Mouse (Mus musculus) CH12.LX (cell line): ENCODE measurements around the gene Mgll. TPM values are rescaled to one million over a fixed set of nuclear protein-coding genes. Genes with fewer than 3 reads are reported as not detected.

Experiments used
- DNase-seq: peaks from one replicate; pipeline ENCODE4 v3.0.0-alpha.2; 2013; ENCODE audit errors: extremely low read depth
- H3K27ac ChIP-seq: 2 replicates; pipeline ENCODE4 v1.5.1; 2012; ENCODE audit warnings: low read depth, mild to moderate bottlenecking, control low read depth, moderate library complexity; ENCODE audit not compliant: insufficient read depth
- H3K27me3 ChIP-seq: replicated peaks from 2 replicates; pipeline ENCODE3; 2012; ENCODE audit warnings: inconsistent platforms
- H3K36me3 ChIP-seq, 2 experiments: replicated peaks in 1 of 2; 2 replicates each; pipeline versions ENCODE3 to v1.6.1; 2012; ENCODE audit warnings: inconsistent platforms in 1 of 2, low read length in 1 of 2, mild to moderate bottlenecking in 1 of 2, mixed read lengths in 1 of 2, moderate library complexity in 1 of 2; ENCODE audit not compliant: control insufficient read depth in 1 of 2, insufficient read depth in 1 of 2
- H3K4me1 ChIP-seq, 2 experiments: 2 replicates each; pipeline ENCODE4 v1.6.1; 2012; ENCODE audit warnings: inconsistent platforms in 1 of 2, moderate library complexity in 1 of 2; ENCODE audit not compliant: insufficient read depth in 2 of 2, control insufficient read depth in 1 of 2
- H3K4me2 ChIP-seq: 2 replicates; pipeline ENCODE4 v1.6.1; 2012; ENCODE audit warnings: low read depth, mild to moderate bottlenecking, control low read depth; ENCODE audit not compliant: poor library complexity, insufficient read depth, severe bottlenecking
- H3K4me3 ChIP-seq, 3 experiments: fragments of 150-350 bp in 1 of 3; sonication (generic) in 1 of 3; replicated peaks in 1 of 3; 2 replicates each; pipeline versions ENCODE3 to v1.5.1; 2011 to 2012; ENCODE audit warnings: low read depth in 2 of 3, low read length in 2 of 3, mild to moderate bottlenecking in 2 of 3, moderate library complexity in 2 of 3, control low read depth in 1 of 3, improper control_type of control experiment in 1 of 3, inconsistent platforms in 1 of 3, mixed read lengths in 1 of 3; ENCODE audit not compliant: poor library complexity in 1 of 3
- H3K79me2 ChIP-seq: replicated peaks from 2 replicates; pipeline ENCODE4 v1.6.1; 2012; ENCODE audit warnings: mild to moderate bottlenecking, moderate library complexity; ENCODE audit not compliant: control insufficient read depth, poor library complexity, insufficient read depth, severe bottlenecking; ENCODE audit errors: extremely low read depth
- H3K9ac ChIP-seq: 2 replicates; pipeline ENCODE4 v1.6.1; 2012; ENCODE audit warnings: low read depth, mild to moderate bottlenecking, control low read depth, moderate library complexity; ENCODE audit not compliant: insufficient read depth
- H3K9me3 ChIP-seq: replicated peaks from 2 replicates; pipeline ENCODE3; 2012; ENCODE audit warnings: low read length, inconsistent platforms, mixed read lengths
- BHLHE40 ChIP-seq: IDR thresholded peaks from 2 replicates; pipeline ENCODE4 v1.6.1; 2011; ENCODE audit warnings: mild to moderate bottlenecking, low read depth, low read length, improper control_type of control experiment
- CHD1 ChIP-seq: IDR thresholded peaks from 2 replicates; pipeline ENCODE4 v1.6.1; 2012; ENCODE audit warnings: low read depth, low read length, improper control_type of control experiment, inconsistent platforms
- CHD2 ChIP-seq: IDR thresholded peaks from 2 replicates; pipeline ENCODE4 v1.6.1; 2011; ENCODE audit warnings: low read length, improper control_type of control experiment
- E2F4 ChIP-seq: IDR thresholded peaks from 2 replicates; pipeline ENCODE4 v1.6.1; 2011; ENCODE audit warnings: low read depth, low read length, improper control_type of control experiment; ENCODE audit not compliant: insufficient replicate concordance
- ELF1 ChIP-seq: IDR thresholded peaks from 2 replicates; pipeline ENCODE4 v1.6.1; 2014; ENCODE audit warnings: low read depth, mild to moderate bottlenecking, inconsistent platforms, low read length, improper control_type of control experiment
- ETS1 ChIP-seq: conservative IDR thresholded peaks from 2 replicates; pipeline ENCODE4 v1.6.1; 2012; ENCODE audit warnings: low read depth, mild to moderate bottlenecking, inconsistent platforms, low read length, improper control_type of control experiment, moderate library complexity
- GABPA ChIP-seq: IDR thresholded peaks from 2 replicates; pipeline ENCODE4 v1.6.1; 2012; ENCODE audit warnings: low read depth, low read length, improper control_type of control experiment, inconsistent platforms; ENCODE audit not compliant: insufficient replicate concordance
- IRF4 ChIP-seq: IDR thresholded peaks from 2 replicates; pipeline ENCODE4 v1.6.1; 2014; ENCODE audit warnings: low read depth, mild to moderate bottlenecking, inconsistent platforms, low read length, improper control_type of control experiment
- JUND ChIP-seq: conservative IDR thresholded peaks from 2 replicates; pipeline ENCODE4 v1.6.1; 2011; ENCODE audit warnings: low read depth, low read length, improper control_type of control experiment
- MAX ChIP-seq: IDR thresholded peaks from 2 replicates; pipeline ENCODE4 v1.6.1; 2011; ENCODE audit warnings: low read length, improper control_type of control experiment
- MAZ ChIP-seq: IDR thresholded peaks from 2 replicates; pipeline ENCODE4 v1.6.1; 2012; ENCODE audit warnings: low read depth, mild to moderate bottlenecking, inconsistent platforms, low read length, improper control_type of control experiment, moderate library complexity
- MEF2A ChIP-seq: IDR thresholded peaks from 2 replicates; pipeline ENCODE4 v1.6.1; 2014; ENCODE audit warnings: low read depth, mild to moderate bottlenecking, inconsistent platforms, low read length, improper control_type of control experiment, borderline replicate concordance
- MXI1 ChIP-seq: IDR thresholded peaks from 2 replicates; pipeline ENCODE4 v1.6.1; 2011; ENCODE audit warnings: mild to moderate bottlenecking, low read depth, low read length, improper control_type of control experiment
- NRF1 ChIP-seq: IDR thresholded peaks from 2 replicates; pipeline ENCODE4 v1.6.1; 2014; ENCODE audit warnings: low read depth, mild to moderate bottlenecking, inconsistent platforms, low read length, improper control_type of control experiment, moderate library complexity
- POLR2A ChIP-seq: IDR thresholded peaks from 2 replicates; pipeline ENCODE4 v1.6.1; 2011; ENCODE audit warnings: low read depth, mild to moderate bottlenecking, improper control_type of control experiment, low read length
- RAD21 ChIP-seq: IDR thresholded peaks from 2 replicates; pipeline ENCODE4 v1.6.1; 2011; ENCODE audit warnings: low read depth, mild to moderate bottlenecking, low read length, improper control_type of control experiment, moderate library complexity
- SIN3A ChIP-seq: IDR thresholded peaks from 2 replicates; pipeline ENCODE4 v1.6.1; 2012; ENCODE audit warnings: low read length, improper control_type of control experiment, inconsistent platforms
- SMC3 ChIP-seq: IDR thresholded peaks from 2 replicates; pipeline ENCODE4 v1.6.1; 2011; ENCODE audit warnings: low read depth, low read length, improper control_type of control experiment
- TBP ChIP-seq: conservative IDR thresholded peaks from 2 replicates; pipeline ENCODE4 v1.6.1; 2011; ENCODE audit warnings: low read depth, low read length, improper control_type of control experiment
- TCF12 ChIP-seq: IDR thresholded peaks from 2 replicates; pipeline ENCODE4 v1.6.1; 2014; ENCODE audit warnings: low read depth, mild to moderate bottlenecking, inconsistent platforms, low read length, improper control_type of control experiment
- USF1 ChIP-seq: IDR thresholded peaks from 2 replicates; pipeline ENCODE4 v1.6.1; 2014; ENCODE audit warnings: low read depth, mild to moderate bottlenecking, inconsistent platforms, low read length, improper control_type of control experiment
- ZC3H11A ChIP-seq: IDR thresholded peaks from 2 replicates; pipeline ENCODE4 v1.6.1; 2012; ENCODE audit warnings: low read depth, mild to moderate bottlenecking, inconsistent platforms, low read length, improper control_type of control experiment
- ZNF384 ChIP-seq: IDR thresholded peaks from 2 replicates; pipeline ENCODE4 v1.6.1; 2012; ENCODE audit warnings: low read depth, low read length, improper control_type of control experiment, inconsistent platforms
- dilution Hi-C: fragments of 300-500 bp; cut with MboI; formaldehyde crosslinking; loops from 2 replicates; pipeline ENCODE4 v1.14.3; 2020; ENCODE audit warnings: low sequenced_read_pairs; ENCODE audit not compliant: extremely low pct_unique_long_range_greater_than_20kb, extremely low pct_ligation_motif_present
- in situ Hi-C: fragments of 300-500 bp; cut with MboI; formaldehyde crosslinking; loops from 3 replicates; pipeline ENCODE4 v1.14.3; 2019; ENCODE audit warnings: low sequenced_read_pairs, low pct_ligation_motif_present, low pct_unique_long_range_greater_than_20kb, mixed read lengths
- polyA plus RNA-seq: library from polyadenylated mRNA; unstranded; fragments of >175 nt; gene quantifications from 2 replicates; pipeline ENCODE4 v1.2.1, GENCODE M21; 2012; ENCODE audit warnings: low read depth; ENCODE audit not compliant: insufficient read length
- total RNA-seq, 2 experiments: library from RNA; depleted of rRNA; stranded (reverse); fragments of 300-350 nt in 1 of 2; fragments of >200 nt in 1 of 2; gene quantifications; 2 replicates each; pipeline ENCODE4 v1.2.3; 2012 to 2014

Mgll gene
- total and polyA plus RNA-seq, 3 experiments: 60.8 to 81.1 (median 76.5) TPM

DNA sequence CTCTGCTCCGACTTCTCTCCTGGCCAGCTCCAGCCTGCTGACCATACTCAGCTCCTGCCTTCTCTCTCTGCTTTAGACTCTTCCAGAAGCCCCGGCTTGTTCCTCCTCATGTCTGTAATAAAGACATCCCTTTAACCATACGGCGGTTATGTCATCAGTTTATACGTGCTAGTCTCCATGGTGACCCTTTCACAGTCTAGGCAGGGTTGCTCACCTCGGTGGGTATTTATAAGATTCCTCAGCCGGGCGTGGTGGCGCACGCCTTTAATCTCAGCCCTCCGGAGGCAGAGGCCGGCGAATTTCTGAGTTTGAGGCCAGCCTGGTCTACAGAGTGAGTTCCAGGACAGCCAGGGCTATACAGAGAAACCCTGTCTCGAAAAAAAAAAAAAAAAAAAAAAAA lies 51.1 kb downstream of the Mgll start:
- Histone ChIP-seq H3K79me2 (peaks cover 60% of the 10 kb centered on the region), H3K4me1 (peaks cover 46 to 90% of the 10 kb centered on the region in 2 experiments), H3K27me3 (no peaks in the 10 kb centered on the region), H3K9me3 (no peaks in the 10 kb centered on the region), H3K36me3 (peaks cover 24 to 42% of the 10 kb centered on the region in 2 experiments), H3K4me3 (peak overlapping the region in 2 of 3 experiments; percentile 23 to 40), H3K27ac (peak overlapping the region; percentile 61), H3K9ac (0 out of 2 replicates have a peak overlapping the region, but pooled peaks have one; percentile 15), H3K4me2 (peak overlapping the region; percentile 49; the same call in 1 of the 2 replicates)
- TF ChIP-seq SIN3A (peak; percentile 23; the same call in 1 of the 2 replicates), MEF2A (no peak), POLR2A (peak; percentile 4; the same call in 1 of the 2 replicates), MAX (no peak)
- dilution Hi-C loops: no loop called here
- in situ Hi-C loops: no loop called here
- no peak for DNase-seq

DNA sequence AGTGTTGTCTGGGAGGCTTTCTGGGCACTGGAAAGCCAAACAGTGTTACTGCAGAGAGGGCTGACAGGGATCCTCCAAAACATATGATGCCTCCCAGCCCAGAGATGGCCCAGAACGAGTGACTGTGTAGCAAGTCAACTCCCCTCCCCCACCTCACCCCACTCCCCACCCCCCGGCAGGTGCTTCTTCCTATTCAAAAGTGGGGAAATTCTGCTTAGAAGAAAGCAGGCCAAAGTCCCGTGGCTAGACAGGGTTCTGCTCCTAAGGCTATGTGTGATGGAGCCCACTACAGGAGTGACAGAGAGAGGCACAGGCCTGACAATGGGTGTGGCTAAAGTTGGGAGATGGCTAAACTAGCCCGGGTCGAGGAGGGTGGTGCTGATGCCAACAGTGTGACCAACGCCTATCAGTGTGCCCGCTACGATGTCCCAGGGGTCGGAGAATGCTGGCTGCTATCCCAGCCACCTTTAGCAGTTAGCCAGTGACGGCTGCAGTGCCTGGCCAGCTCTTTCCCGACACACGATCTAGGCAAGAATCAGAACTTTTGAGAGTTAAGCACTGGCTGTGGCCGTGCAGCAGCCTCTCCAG lies 52.2 kb downstream of the Mgll start:
- in situ Hi-C loops (no loop called here), dilution Hi-C loops (no loop called here)
- Histone ChIP-seq H3K4me2 (peak overlapping the region; percentile 83), H3K27ac (peak overlapping the region; percentile 87), H3K4me3 (peak overlapping the region in 2 of 3 experiments; percentile 35 to 47), H3K36me3 (peaks cover 22 to 40% of the 10 kb centered on the region in 2 experiments), H3K4me1 (peaks cover 44 to 87% of the 10 kb centered on the region in 2 experiments), H3K9me3 (no peaks in the 10 kb centered on the region), H3K27me3 (no peaks in the 10 kb centered on the region), H3K9ac (peak overlapping the region; percentile 52; the same call in 1 of the 2 replicates), H3K79me2 (peaks cover 59% of the 10 kb centered on the region)
- peak; percentile 74 for DNase-seq
- TF ChIP-seq POLR2A (peak; percentile 16; the same call in 1 of the 2 replicates), MXI1 (no peak), ELF1 (0 out of 2 replicates have a peak, but pooled peaks have one; percentile 17), GABPA (no peak), CHD2 (peak; percentile 85), IRF4 (peak; percentile 34; the same call in 1 of the 2 replicates), RAD21 (peak; percentile 26), ETS1 (0 out of 2 replicates have a peak, but pooled peaks have one; percentile 25), TCF12 (0 out of 2 replicates have a peak, but pooled peaks have one; percentile 49), SMC3 (peak; percentile 33; the same call in 1 of the 2 replicates), BHLHE40 (peak; percentile 72), ZC3H11A (no peak), JUND (no peak), ZNF384 (no peak), CHD1 (no peak; the same call in 1 of the 2 replicates), SIN3A (no peak), E2F4 (no peak), TBP (no peak), MAZ (no peak), USF1 (no peak), NRF1 (no peak)
